Mouse (Mus musculus) embryonic fibroblast, embryonic 13.5 days (primary cell): ENCODE data around the gene Adam12.

Experiments used
- CTCF ChIP-seq: IDR thresholded peaks from 2 replicates; pipeline ENCODE4 v1.5.1; 2011; ENCODE audit warnings: mild to moderate bottlenecking, control low read depth, low read length, moderate library complexity, borderline replicate concordance; ENCODE audit not compliant: insufficient read depth
- POLR2A ChIP-seq: IDR thresholded peaks from 2 replicates; pipeline ENCODE4 v1.6.1; 2011; ENCODE audit warnings: low read depth, mild to moderate bottlenecking, control low read depth, low read length, moderate library complexity

DNA sequence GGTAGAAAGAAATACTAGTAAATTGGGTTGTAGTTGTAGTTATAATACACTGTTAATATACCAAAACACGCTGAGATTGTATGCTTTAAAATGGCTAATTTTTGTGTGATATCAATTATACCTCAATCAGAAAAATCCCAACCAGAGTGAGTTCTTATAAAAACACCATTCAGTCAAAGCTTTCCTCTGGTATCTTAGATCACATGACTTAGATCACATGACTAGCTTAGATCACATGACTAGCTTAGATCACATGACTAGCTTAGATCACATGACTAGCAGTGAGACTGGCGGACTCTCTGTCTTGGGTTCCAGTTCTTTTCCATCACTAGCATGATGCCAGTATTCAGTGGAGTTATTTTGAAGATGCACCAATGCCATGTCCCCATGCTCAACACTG is 134.1 kb downstream of the Adam12 start:
- no peak for TF ChIP-seq CTCF
- no peak for TF ChIP-seq POLR2A
